Mouse (Mus musculus): ENCODE data around the gene Akap8.

- no peak for TF ChIP-seq CTCF (IDR thresholded peaks at IDR 0.05; ENCODE audit: control insufficient read depth, insufficient read depth, low read length)
- no peak for TF ChIP-seq POLR2A (IDR thresholded peaks at IDR 0.05; ENCODE audit: borderline replicate concordance, control insufficient read depth, low read depth, low read length)
These were observed 34.0 kb upstream of the Akap8 start for GRCm38 (mm10) chr17:32355031-32355430.

Measured in bone marrow, adult 2 months (tissue).